Mouse (Mus musculus): ENCODE results near the gene Ociad2.

GRCm38 (mm10) chr5:73368845-73369447 lies 28.1 kb upstream of the Ociad2 start:
- TF ChIP-seq POLR2A (IDR thresholded peaks at IDR 0.05; ENCODE audit: control insufficient read depth, low read depth, low read length) = no peak
- TF ChIP-seq CTCF (IDR thresholded peaks at IDR 0.05; ENCODE audit: control insufficient read depth, insufficient read depth, insufficient replicate concordance, low read depth, low read length) = no peak
